Mouse (Mus musculus) bone marrow, adult 2 months (tissue): ENCODE results near the gene Agbl4.

Source experiments
- CTCF ChIP-seq: fragments of 200-500 bp; IDR thresholded peaks from 2 replicates; pipeline ENCODE4 v1.5.1; 2011; ENCODE audit warnings: low read length, control low read depth; ENCODE audit not compliant: control insufficient read depth, insufficient read depth
- POLR2A ChIP-seq: fragments of 200-500 bp; IDR thresholded peaks from 2 replicates; pipeline ENCODE4 v1.6.1; 2011; ENCODE audit warnings: low read depth, mild to moderate bottlenecking, control low read depth, low read length, borderline replicate concordance; ENCODE audit not compliant: control insufficient read depth

GRCm38 (mm10) chr4:111626118-111626830, 1228.8 kb downstream of the Agbl4 start:
- TF ChIP-seq CTCF = peak; percentile 53
- TF ChIP-seq POLR2A = no peak
